Mouse (Mus musculus) heart, embryonic 12.5 days (tissue): ENCODE measurements at regions not wholly inside any gene's neighbourhood (a gene's known extent, or its start where the extent isn't known, plus 50 kb on each side); places are given as distances from the start of the nearest gene placed in this dataset.
"Not testable (repeated sequence)": the region's sequence is repeated elsewhere in the genome, so short reads cannot be mapped to it uniquely, and the experiment has no call there.

ENCODE experiments used
- ATAC-seq: fragments of 200-750 bp; cut with Nextera tagmentation; 2 replicates; pipeline ENCODE4 v1.8.0; 2017; ENCODE audit warnings: moderate TSS enrichment, moderate library complexity; ENCODE audit not compliant: insufficient number of reproducible peaks, low FRiP score
- H3K27ac ChIP-seq: fragments of 300-500 bp; sonication (generic); 2 replicates; pipeline ENCODE4 v1.5.1; 2016; ENCODE audit warnings: mild to moderate bottlenecking, moderate library complexity; ENCODE audit not compliant: poor library complexity, severe bottlenecking
- H3K27me3 ChIP-seq: fragments of 300-500 bp; sonication (generic); replicated peaks from 2 replicates; pipeline ENCODE4 v1.6.1; 2016; ENCODE audit warnings: mild to moderate bottlenecking, moderate library complexity
- H3K36me3 ChIP-seq: fragments of 300-500 bp; sonication (generic); 2 replicates; pipeline ENCODE4 v1.6.1; 2016; ENCODE audit warnings: mild to moderate bottlenecking, moderate library complexity
- H3K4me1 ChIP-seq: fragments of 300-500 bp; sonication (generic); replicated peaks from 2 replicates; pipeline ENCODE4 v1.6.1; 2016; ENCODE audit warnings: mild to moderate bottlenecking
- H3K4me2 ChIP-seq: fragments of 300-500 bp; sonication (generic); 2 replicates; pipeline ENCODE4 v1.6.1; 2016; ENCODE audit warnings: mild to moderate bottlenecking, moderate library complexity
- H3K4me3 ChIP-seq: fragments of 300-500 bp; sonication (generic); 2 replicates; pipeline ENCODE4 v1.5.1; 2016; ENCODE audit warnings: mild to moderate bottlenecking
- H3K9ac ChIP-seq: fragments of 300-500 bp; sonication (generic); 2 replicates; pipeline ENCODE4 v1.6.1; 2016; ENCODE audit warnings: mild to moderate bottlenecking, moderate library complexity
- H3K9me3 ChIP-seq: fragments of 300-500 bp; sonication (generic); replicated peaks from 2 replicates; pipeline ENCODE4 v1.6.1; 2016; ENCODE audit warnings: mild to moderate bottlenecking, moderate library complexity
- WGBS: fragments of 180-500 bp; shearing (Covaris S2); methylation state at CpG from one replicate; pipeline ENCODE4 v1.1.7; 2016; 5-methylcytosine and 5-hydroxymethylcytosine counted together

- no peaks in the 10 kb centered on the region for H3K36me3 ChIP-seq
- no peak overlapping the region for H3K27ac ChIP-seq
- H3K9ac ChIP-seq = no peak overlapping the region
- H3K4me1 ChIP-seq = peaks cover 5% of the 10 kb centered on the region; the same call in 1 of the 2 replicates
- 68% methylated on average over 11 of the region's 11 CpGs for WGBS
- no peaks in the 10 kb centered on the region for H3K27me3 ChIP-seq
- no peak for ATAC-seq
- H3K9me3 ChIP-seq = no peaks in the 10 kb centered on the region
- H3K4me3 ChIP-seq = no peak overlapping the region
- no peak overlapping the region for H3K4me2 ChIP-seq
Measured at GRCm38 (mm10) chr15:92994191-92994671, 280.7 kb downstream of the Gxylt1 start.

GRCm38 (mm10) chr15:92993538-92994190, 281.3 kb downstream of the Gxylt1 start:
- no peak for ATAC-seq
- H3K9me3 ChIP-seq = no peaks in the 10 kb centered on the region
- H3K36me3 ChIP-seq = no peaks in the 10 kb centered on the region
- H3K27me3 ChIP-seq = no peaks in the 10 kb centered on the region
- no peak overlapping the region for H3K4me3 ChIP-seq
- no peak overlapping the region for H3K9ac ChIP-seq
- H3K4me2 ChIP-seq = no peak overlapping the region
- no peak overlapping the region for H3K27ac ChIP-seq
- peaks cover 5% of the 10 kb centered on the region; the same call in 1 of the 2 replicates for H3K4me1 ChIP-seq
- WGBS = 80% methylated on average over 6 of the region's 6 CpGs

GRCm38 (mm10) chr15:92975774-92976173, 299.2 kb downstream of the Gxylt1 start:
- Histone ChIP-seq H3K9ac (no peak overlapping the region), H3K36me3 (no peaks in the 10 kb centered on the region), H3K27me3 (no peaks in the 10 kb centered on the region), H3K9me3 (no peaks in the 10 kb centered on the region), H3K27ac (no peak overlapping the region), H3K4me1 (no peaks in the 10 kb centered on the region), H3K4me2 (no peak overlapping the region), H3K4me3 (no peak overlapping the region)
- 73% methylated on average over 4 of the region's 4 CpGs for WGBS
- ATAC-seq = no peak

DNA sequence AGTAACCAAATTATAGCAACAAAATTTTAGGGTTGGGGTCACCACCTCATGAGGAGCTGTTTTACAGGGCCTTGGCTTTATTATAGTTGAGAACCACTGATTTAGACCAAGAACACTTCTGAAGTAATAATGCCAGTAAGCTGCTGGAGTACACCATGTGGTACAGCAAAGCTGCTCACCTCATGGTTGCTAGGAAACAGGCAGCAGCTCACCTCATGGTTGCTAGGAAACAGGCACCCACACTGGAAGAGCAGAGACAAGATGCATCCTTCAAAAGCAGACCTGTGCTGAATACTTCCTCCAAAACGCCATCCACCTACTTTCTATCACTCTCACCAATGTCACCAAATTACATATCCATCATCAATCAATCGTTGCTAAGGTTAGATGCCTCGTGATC, 300.0 kb downstream of the Gxylt1 start:
- Histone ChIP-seq H3K4me3 (no peak overlapping the region), H3K4me2 (no peak overlapping the region), H3K27ac (no peak overlapping the region), H3K27me3 (no peaks in the 10 kb centered on the region), H3K9me3 (no peaks in the 10 kb centered on the region), H3K9ac (no peak overlapping the region), H3K36me3 (no peaks in the 10 kb centered on the region), H3K4me1 (no peaks in the 10 kb centered on the region)
- no peak for ATAC-seq
- WGBS = 72% methylated on average over 3 of the region's 3 CpGs

DNA sequence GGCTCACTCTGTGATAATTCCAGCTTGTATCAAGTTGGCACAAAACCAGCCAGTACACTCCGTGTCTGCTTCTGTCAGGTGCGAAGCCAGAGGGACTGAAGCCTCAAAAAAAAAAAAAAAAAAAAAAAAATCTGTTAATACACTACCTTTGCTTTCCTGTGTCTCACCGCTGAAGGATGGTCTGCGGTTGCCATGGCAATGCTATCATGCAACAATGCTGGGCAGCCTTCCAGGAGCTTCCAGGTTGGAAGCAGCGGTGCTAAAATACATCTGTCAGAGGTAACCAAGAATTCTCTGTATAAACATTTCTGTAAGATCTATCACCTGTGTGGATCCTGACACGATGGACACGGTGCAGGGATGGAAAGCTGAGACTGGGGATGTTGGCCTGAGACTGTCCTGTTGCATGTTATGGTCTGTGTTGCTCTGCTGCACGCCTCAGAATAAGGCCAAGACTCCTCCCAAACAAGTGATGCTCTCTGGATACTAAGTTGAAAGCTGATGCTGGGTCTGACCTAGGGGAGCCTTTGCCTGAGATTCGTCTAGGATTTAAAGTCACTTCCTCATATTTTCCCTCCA, 301.2 kb downstream of the Gxylt1 start:
- WGBS = 68% methylated on average over 9 of the region's 9 CpGs
- H3K4me1 ChIP-seq = no peaks in the 10 kb centered on the region
- H3K4me3 ChIP-seq = no peak overlapping the region
- no peaks in the 10 kb centered on the region for H3K9me3 ChIP-seq
- H3K27ac ChIP-seq = no peak overlapping the region
- no peaks in the 10 kb centered on the region for H3K27me3 ChIP-seq
- no peak for ATAC-seq
- no peak overlapping the region for H3K9ac ChIP-seq
- H3K4me2 ChIP-seq = no peak overlapping the region
- no peaks in the 10 kb centered on the region for H3K36me3 ChIP-seq

- Histone ChIP-seq H3K4me2 (no peak overlapping the region), H3K27ac (no peak overlapping the region), H3K27me3 (no peaks in the 10 kb centered on the region), H3K4me3 (no peak overlapping the region), H3K9me3 (no peaks in the 10 kb centered on the region), H3K4me1 (no peaks in the 10 kb centered on the region), H3K36me3 (no peaks in the 10 kb centered on the region), H3K9ac (no peak overlapping the region)
- no peak for ATAC-seq
- 78% methylated on average over 1 of the region's 1 CpGs for WGBS
Measured at GRCm38 (mm10) chr15:92965556-92965955, 309.4 kb downstream of the Gxylt1 start.

DNA sequence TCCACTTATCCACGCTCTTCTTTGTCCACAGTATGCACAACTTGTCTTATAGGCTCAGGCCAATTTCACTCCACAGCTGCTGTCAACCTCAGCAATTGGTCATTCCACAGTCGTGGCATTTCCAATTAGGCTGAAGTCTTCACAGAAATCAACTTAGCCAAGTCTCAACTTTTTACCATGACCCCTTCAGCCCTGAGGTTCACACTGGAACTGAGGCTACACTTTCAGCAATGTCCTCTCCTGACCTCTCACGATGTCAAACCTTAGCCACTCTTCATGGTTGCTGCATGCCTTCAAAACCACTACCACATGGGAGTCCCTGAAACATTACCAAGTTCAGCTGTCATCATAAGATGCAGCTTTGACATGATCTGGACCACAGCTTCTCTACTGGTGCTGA, 310.1 kb downstream of the Gxylt1 start:
- no peak for ATAC-seq
- Histone ChIP-seq H3K9me3 (no peaks in the 10 kb centered on the region), H3K4me1 (no peaks in the 10 kb centered on the region), H3K27ac (no peak overlapping the region), H3K36me3 (no peaks in the 10 kb centered on the region), H3K27me3 (no peaks in the 10 kb centered on the region), H3K4me2 (no peak overlapping the region), H3K9ac (no peak overlapping the region), H3K4me3 (no peak overlapping the region)
- WGBS = 74% methylated on average over 3 of the region's 3 CpGs

GRCm38 (mm10) chr15:92964131-92964530, 310.8 kb downstream of the Gxylt1 start:
- ATAC-seq = no peak
- H3K4me3 ChIP-seq = no peak overlapping the region
- H3K9me3 ChIP-seq = no peaks in the 10 kb centered on the region
- 74% methylated on average over 1 of the region's 1 CpGs for WGBS
- no peaks in the 10 kb centered on the region for H3K36me3 ChIP-seq
- no peak overlapping the region for H3K9ac ChIP-seq
- H3K27ac ChIP-seq = no peak overlapping the region
- H3K27me3 ChIP-seq = no peaks in the 10 kb centered on the region
- H3K4me1 ChIP-seq = no peaks in the 10 kb centered on the region
- H3K4me2 ChIP-seq = no peak overlapping the region

GRCm38 (mm10) chr15:92950912-92951311, 324.1 kb downstream of the Gxylt1 start:
- H3K4me2 ChIP-seq, H3K9me3 ChIP-seq, H3K27ac ChIP-seq, H3K4me3 ChIP-seq, H3K9ac ChIP-seq, H3K36me3 ChIP-seq, H3K27me3 ChIP-seq, ATAC-seq, H3K4me1 ChIP-seq: not testable (repeated sequence)
- 84% methylated on average over 3 of the region's 3 CpGs for WGBS

- no peak overlapping the region for H3K4me2 ChIP-seq
- 64% methylated on average over 5 of the region's 5 CpGs for WGBS
- H3K9me3 ChIP-seq = no peaks in the 10 kb centered on the region
- no peak overlapping the region for H3K9ac ChIP-seq
- no peaks in the 10 kb centered on the region for H3K4me1 ChIP-seq
- no peaks in the 10 kb centered on the region for H3K36me3 ChIP-seq
- H3K4me3 ChIP-seq = no peak overlapping the region
- no peaks in the 10 kb centered on the region for H3K27me3 ChIP-seq
- no peak for ATAC-seq
- H3K27ac ChIP-seq = no peak overlapping the region
Measured at GRCm38 (mm10) chr15:92946216-92946615, 328.8 kb downstream of the Gxylt1 start.

DNA sequence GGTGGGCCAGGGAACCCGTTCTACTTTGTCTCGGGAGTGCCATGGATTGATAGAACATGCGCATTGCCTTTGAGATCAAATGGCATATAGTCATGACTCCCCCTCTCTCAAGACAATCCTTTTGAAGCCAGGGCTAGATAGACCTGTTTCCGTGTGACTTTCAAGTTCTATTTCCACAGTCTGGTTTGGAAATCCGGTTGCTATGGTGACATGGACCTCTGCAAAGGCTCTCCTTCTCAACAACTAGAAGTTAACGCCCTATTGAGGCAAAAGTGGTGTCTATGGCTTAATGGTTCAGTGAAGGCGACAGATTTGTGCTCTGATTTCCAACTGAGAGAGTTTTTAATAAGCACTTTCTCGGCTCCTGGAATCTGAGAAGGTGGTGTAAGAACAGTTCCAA, 371.2 kb downstream of the Gxylt1 start:
- H3K27me3 ChIP-seq = no peaks in the 10 kb centered on the region
- no peaks in the 10 kb centered on the region for H3K36me3 ChIP-seq
- H3K9me3 ChIP-seq = no peaks in the 10 kb centered on the region
- H3K4me3 ChIP-seq = no peak overlapping the region
- no peaks in the 10 kb centered on the region for H3K4me1 ChIP-seq
- H3K9ac ChIP-seq = no peak overlapping the region
- WGBS = 72% methylated on average over 8 of the region's 8 CpGs
- ATAC-seq = no peak
- H3K27ac ChIP-seq = no peak overlapping the region
- no peak overlapping the region for H3K4me2 ChIP-seq

- no peaks in the 10 kb centered on the region for H3K4me1 ChIP-seq
- no peak overlapping the region for H3K4me3 ChIP-seq
- no peak overlapping the region for H3K9ac ChIP-seq
- ATAC-seq = no peak
- H3K27me3 ChIP-seq = no peaks in the 10 kb centered on the region
- no peaks in the 10 kb centered on the region for H3K9me3 ChIP-seq
- H3K4me2 ChIP-seq = no peak overlapping the region
- no peak overlapping the region for H3K27ac ChIP-seq
- 80% methylated on average over 7 of the region's 7 CpGs for WGBS
- H3K36me3 ChIP-seq = no peaks in the 10 kb centered on the region
Measured at GRCm38 (mm10) chr15:92897277-92897676, 377.7 kb downstream of the Gxylt1 start.
